Mouse (Mus musculus) heart, postnatal 25 days (tissue): ENCODE data around the gene Gan. TPM values are rescaled to one million over a fixed set of nuclear protein-coding genes. Genes with fewer than 3 reads are reported as not detected.

ENCODE experiments used
- DNase-seq: peaks from one replicate; pipeline ENCODE4 v3.0.0; 2022; ENCODE audit warnings: low spot score
- intact Hi-C: fragments of 180-260 bp; cut with DNase I; formaldehyde crosslinking; loops from one replicate; pipeline ENCODE4 v1.15.1; 2025
- total RNA-seq, 2 experiments: library from RNA; stranded (reverse); gene quantifications; 2 replicates each; pipeline ENCODE4 v1.2.3; 2021

Gan gene
- total RNA-seq, 2 experiments from 2014 or later: 4.2 to 5.3 TPM

GRCm38 (mm10) chr8:117156149-117156548 is 1.8 kb upstream of the Gan start:
- DNase-seq: no peak
- intact Hi-C loops: loop anchor here (10.0 kb wide), 1 partner anchor 231 kb away; the partner anchor contains the start of genes Cenpn and Cmc2

DNA sequence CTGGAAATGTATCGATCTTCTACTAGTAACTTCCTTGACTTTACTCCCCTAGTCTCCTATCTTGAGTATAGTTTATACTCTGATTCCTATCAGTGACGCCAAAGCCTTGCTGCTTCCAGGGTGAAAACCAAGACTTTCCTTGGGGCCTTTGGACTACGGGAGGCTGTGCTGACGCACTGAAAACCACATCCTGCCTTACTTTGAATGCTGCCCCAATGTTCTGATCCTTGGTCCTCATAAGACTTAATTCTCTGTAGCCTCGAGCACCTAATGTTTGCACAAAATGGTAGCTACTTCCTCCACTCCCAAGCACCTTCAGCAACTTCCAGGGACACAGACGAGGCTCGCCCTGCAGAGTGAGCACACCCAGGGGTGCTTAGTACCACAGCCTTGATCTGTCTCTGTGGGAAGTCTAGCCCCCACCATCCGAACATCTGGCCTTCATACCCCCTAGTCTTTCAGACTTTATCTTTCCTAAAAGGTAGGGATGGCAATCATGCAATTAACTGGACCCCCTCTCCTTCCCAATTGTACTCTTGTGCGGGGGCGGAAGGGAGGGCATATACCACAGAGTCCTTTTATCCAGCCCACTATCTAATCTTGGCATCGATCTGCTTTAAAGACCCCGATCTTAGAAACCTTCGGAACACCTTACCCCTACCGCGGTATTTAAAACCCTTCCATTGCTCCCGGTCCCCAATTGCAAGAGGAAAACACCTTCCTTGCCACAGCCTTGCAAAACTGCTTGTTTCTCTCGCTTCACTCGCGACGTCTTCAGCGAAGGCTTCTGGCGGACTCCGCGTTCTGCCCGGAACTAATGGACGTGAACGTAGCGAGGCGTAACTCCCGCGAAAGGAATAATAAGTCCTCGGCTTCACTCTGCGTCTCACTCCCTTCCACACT is 818 bp upstream of the Gan start:
- no peak for DNase-seq
- intact Hi-C loops: loop anchor here (10.0 kb wide), 1 partner anchor 232 kb away; the partner anchor contains the start of genes Cenpn and Cmc2

DNA sequence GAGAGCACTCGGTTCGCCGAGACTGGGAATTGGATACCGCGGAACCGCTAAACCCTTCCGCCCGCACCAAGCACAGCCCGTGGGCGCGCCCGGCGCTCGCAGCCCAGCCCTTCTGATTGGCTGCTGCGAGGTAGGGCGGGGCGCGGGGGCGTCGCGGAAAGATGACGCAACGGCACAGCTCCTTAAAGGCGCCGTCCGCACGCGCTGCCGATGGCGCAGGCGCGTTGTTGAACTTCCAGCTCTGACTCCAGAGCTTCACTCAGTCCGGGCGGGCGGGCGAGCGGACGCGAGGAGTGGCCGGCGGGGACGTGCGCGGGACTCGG is 205 bp upstream of the Gan start:
- peak; percentile 93 for DNase-seq
- intact Hi-C loops: loop anchor here (10.0 kb wide), 1 partner anchor 233 kb away; the partner anchor contains the start of genes Cenpn and Cmc2

DNA sequence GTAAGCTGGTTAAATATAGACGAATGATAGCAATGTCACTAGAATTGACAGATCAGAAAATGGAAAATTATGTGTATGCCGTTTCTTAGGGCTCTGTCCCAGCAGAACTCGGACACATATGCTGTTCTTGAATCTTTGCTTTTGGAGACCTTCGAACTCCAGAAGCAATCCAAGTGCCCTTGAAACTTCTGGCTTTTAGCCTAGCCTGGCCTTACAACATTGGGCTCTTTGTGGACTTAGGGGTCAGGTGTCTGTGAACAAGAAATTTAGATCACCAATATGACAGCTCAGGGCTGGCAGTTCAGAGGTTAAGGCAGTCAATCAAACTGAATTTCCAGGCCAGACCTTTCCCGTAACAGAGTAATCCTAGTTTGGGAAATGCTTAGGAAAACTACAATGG is 1.1 kb downstream of the Gan start:
- intact Hi-C loops: loop anchor here (10.0 kb wide), 1 partner anchor 234 kb away; the partner anchor contains the start of genes Cenpn and Cmc2
- DNase-seq: no peak

GRCm38 (mm10) chr8:117164912-117165311 is 7.0 kb downstream of the Gan start:
- DNase-seq: no peak
- intact Hi-C loops: no loop called here

DNA sequence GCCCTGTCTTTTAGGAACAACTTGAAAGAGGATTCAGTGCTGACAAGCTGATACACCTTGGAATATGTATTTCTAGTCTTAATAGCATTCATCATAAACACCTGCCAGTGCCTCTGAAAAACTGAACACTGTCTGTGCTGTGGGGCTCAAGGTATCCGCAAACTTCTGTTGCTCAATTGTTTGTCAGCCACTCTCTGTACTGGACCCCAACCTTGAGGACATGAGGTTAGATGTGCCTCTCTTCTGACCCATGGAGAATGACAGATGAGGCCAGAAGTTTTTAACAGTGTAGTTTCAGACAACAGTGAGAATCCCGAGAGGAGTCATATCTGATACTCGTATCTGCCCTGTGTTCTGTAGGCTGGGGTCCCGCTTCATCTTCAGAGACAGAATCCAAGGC is 7.6 kb downstream of the Gan start:
- intact Hi-C loops: no loop called here
- no peak for DNase-seq

DNA sequence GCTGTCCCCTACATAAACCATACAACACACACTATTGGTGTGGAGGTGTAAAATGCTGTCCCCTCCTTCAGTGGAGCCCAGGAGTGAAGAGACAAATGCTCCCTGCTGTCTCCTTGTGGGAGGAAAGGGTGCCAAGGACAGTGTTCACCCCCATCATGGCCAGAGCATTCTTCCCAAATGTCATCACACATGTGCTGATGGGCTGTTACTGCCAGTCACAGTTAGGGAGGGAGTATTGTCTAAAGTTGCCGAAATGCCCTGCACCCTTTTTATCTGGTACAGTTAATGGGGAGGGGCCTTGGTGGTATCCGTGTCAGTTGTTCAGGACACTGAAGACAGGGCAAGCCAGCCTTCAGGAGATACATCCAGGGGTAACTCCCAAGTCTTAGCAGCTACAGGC is 8.6 kb downstream of the Gan start:
- intact Hi-C loops: no loop called here

DNA sequence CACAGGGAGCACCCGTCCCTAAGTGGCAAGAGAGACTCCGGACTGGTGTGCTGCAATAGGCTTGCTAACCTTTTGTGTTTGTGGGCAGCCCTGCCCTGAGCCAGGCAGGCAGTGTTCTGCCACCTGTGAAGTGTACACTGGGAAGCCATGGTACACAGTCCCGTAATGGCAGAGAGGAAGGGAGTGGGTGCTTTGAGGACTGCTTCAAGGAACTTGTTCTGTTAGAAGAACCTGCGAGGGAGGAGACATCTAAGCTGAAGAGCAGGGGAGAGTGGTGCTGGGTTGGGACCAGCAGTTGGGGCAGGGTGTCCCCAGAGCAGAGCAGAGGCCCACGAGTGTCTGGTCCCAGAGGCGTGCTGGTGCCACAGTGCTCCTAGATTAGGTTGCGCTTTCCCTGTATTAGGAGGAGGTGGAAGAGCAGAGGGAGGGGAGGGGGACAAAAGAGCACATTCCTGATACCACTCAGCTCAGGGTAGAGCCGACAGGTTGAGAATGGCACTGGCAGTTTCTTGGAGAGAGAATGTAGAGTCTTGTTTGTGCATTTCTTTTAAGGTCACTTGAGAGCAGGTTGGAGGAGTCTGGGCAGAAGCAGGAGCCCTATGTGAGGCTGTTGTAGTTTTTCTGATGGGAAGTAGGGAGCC is 9.4 kb downstream of the Gan start:
- DNase-seq: no peak
- intact Hi-C loops: no loop called here

More for the DNA sequence above, 8.6 kb downstream of the Gan start:
- no peak for DNase-seq

- intact Hi-C loops: no loop called here
- DNase-seq: no peak
Observed at GRCm38 (mm10) chr8:117168378-117168777, 10.4 kb downstream of the Gan start.

DNA sequence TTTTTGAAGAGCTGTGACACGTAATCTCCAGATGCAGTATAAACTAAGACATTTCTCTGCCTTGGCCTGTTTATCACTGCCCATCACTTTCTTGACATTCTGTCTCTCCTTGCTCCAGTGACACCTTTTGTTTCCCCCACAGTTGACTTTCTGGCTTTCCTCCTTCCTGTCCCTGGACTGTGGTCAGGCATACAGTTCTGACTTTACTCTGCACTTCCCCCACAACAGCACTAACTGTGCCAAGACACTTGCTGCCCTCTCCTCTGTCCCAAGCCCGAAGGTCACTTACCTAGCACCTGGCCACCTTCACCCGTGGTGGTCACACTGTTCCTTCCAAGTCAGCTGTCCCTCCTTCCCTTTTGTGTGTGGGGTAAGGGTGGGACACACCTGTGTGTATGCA is 13.9 kb downstream of the Gan start:
- intact Hi-C loops: no loop called here
- no peak for DNase-seq

DNA sequence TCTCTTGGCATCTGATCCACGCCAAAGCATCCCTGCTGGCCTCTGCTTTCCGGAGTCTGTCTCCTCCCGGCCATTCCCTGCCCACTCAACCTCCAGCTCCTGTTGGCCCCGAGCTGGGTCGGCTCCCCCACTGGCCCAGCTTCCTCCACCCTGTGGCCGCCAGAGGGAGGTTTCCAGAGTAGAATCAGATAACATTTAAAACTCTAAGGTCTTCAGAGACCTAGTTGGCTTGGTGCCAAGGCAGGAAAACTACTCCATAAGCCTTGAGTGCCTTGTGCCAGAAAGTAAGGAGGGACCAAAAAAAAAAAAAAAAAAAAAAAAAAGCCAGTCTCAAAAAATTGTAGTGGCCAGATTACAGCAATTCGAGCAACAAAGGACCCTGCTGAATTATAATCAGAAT is 15.0 kb downstream of the Gan start:
- intact Hi-C loops: no loop called here
- peak; percentile 27 for DNase-seq

- no peak for DNase-seq
- intact Hi-C loops: no loop called here
Observed at GRCm38 (mm10) chr8:117173690-117174089, 15.8 kb downstream of the Gan start.

- intact Hi-C loops: no loop called here
Observed at GRCm38 (mm10) chr8:117174536-117174935, 16.6 kb downstream of the Gan start.

GRCm38 (mm10) chr8:117176308-117176707 is 18.4 kb downstream of the Gan start:
- intact Hi-C loops: no loop called here

More at GRCm38 (mm10) chr8:117174536-117174935, 16.6 kb downstream of the Gan start:
- no peak for DNase-seq

GRCm38 (mm10) chr8:117177236-117177635 is 19.3 kb downstream of the Gan start:
- intact Hi-C loops: no loop called here
- DNase-seq: no peak

More at GRCm38 (mm10) chr8:117176308-117176707, 18.4 kb downstream of the Gan start:
- no peak for DNase-seq

- DNase-seq: no peak
- intact Hi-C loops: no loop called here
Observed at GRCm38 (mm10) chr8:117178039-117178438, 20.1 kb downstream of the Gan start.

DNA sequence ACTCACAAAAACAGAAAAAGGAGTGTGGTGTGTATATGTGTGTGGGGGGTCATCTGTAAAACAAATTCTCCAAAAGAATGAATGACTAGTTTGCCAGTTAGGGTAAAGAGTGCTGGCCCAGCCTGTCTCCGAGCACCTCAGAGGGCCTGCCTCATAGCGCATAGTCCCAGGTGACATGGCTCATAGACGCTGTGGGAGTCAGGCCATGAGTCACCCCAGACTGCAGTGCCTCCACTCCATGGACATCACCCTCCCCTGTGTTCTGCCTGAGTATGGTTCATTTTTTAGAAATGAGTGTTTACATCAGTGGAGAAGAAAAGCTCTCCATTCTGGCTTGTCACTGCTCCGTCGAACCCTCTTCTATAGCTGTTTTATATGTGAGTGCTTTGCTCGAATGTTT is 20.7 kb downstream of the Gan start:
- intact Hi-C loops: no loop called here

GRCm38 (mm10) chr8:117182746-117183145 is 24.8 kb downstream of the Gan start:
- intact Hi-C loops: no loop called here
- no peak for DNase-seq

More for the DNA sequence above, 20.7 kb downstream of the Gan start:
- no peak for DNase-seq

GRCm38 (mm10) chr8:117183664-117184377 is 25.9 kb downstream of the Gan start:
- intact Hi-C loops: no loop called here
- DNase-seq: no peak

DNA sequence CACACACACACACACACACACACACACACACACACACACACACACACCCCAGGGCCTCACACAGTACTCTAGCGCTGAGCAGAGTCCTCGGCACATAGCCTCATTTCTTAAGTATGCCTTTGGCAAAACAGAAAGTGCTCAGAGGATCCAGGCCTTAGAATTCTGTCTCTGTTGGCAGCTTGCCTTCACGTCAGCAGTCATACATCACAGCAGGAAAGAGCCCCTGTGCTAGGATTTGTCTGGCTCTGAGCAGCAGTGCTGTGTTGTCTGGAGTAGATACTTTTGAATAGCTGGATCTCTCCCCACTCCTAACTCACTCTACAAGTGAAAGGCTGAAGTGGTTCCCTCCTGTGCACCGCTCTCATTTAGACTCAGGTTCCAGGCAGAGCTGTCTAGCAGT is 36.4 kb downstream of the Gan start:
- DNase-seq: no peak
- intact Hi-C loops: no loop called here
